Mouse (Mus musculus) midbrain, postnatal 0 days (tissue): ENCODE results near the gene Stoml1. TPM values are rescaled to one million over a fixed set of nuclear protein-coding genes. Genes with fewer than 3 reads are reported as not detected.

ENCODE experiments used
- ATAC-seq: fragments of 200-750 bp; cut with Nextera tagmentation; 2 replicates; pipeline ENCODE4 v1.8.0; 2017; ENCODE audit warnings: moderate number of reproducible peaks, mild to moderate bottlenecking, moderate TSS enrichment, moderate library complexity; ENCODE audit not compliant: low FRiP score
- DNase-seq: peaks from one replicate; pipeline ENCODE4 v3.0.0-alpha.2; 2015; ENCODE audit warnings: low spot score
- H3K27ac ChIP-seq: fragments of 300-500 bp; sonication (generic); 2 replicates; pipeline ENCODE4 v1.5.1; 2014; ENCODE audit warnings: low read depth, mild to moderate bottlenecking, low read length, mixed read lengths
- H3K27me3 ChIP-seq: fragments of 300-500 bp; sonication (generic); 2 replicates; pipeline ENCODE4 v1.6.1; 2014; ENCODE audit warnings: low read length, control low read depth, mixed read lengths; ENCODE audit not compliant: insufficient read depth
- H3K36me3 ChIP-seq: fragments of 300-500 bp; sonication (generic); 2 replicates; pipeline ENCODE4 v1.6.1; 2014; ENCODE audit warnings: low read length, control low read depth, mixed read lengths; ENCODE audit not compliant: insufficient read depth
- H3K4me1 ChIP-seq: fragments of 300-500 bp; sonication (generic); 2 replicates; pipeline ENCODE4 v1.6.1; 2014; ENCODE audit warnings: mild to moderate bottlenecking, control low read depth, antibody characterized with exemption, low read length, mixed read lengths; ENCODE audit not compliant: insufficient read depth
- H3K4me2 ChIP-seq: fragments of 300-500 bp; sonication (generic); 2 replicates; pipeline ENCODE4 v1.6.1; 2014; ENCODE audit warnings: low read depth, mild to moderate bottlenecking, low read length, mixed read lengths; ENCODE audit not compliant: poor library complexity, severe bottlenecking
- H3K4me3 ChIP-seq: fragments of 300-500 bp; sonication (generic); 2 replicates; pipeline ENCODE4 v1.5.1; 2014; ENCODE audit warnings: low read depth, mild to moderate bottlenecking, low read length, moderate library complexity
- H3K9ac ChIP-seq: fragments of 300-500 bp; sonication (generic); replicated peaks from 2 replicates; pipeline ENCODE4 v1.6.1; 2014; ENCODE audit warnings: mild to moderate bottlenecking, low read length, moderate library complexity, mixed read lengths; ENCODE audit not compliant: poor library complexity, severe bottlenecking
- H3K9me3 ChIP-seq: fragments of 300-500 bp; sonication (generic); 2 replicates; pipeline ENCODE4 v1.6.1; 2016; ENCODE audit warnings: low read length, control low read depth
- CTCF ChIP-seq: IDR thresholded peaks from 2 replicates; pipeline ENCODE4 v1.5.1; 2016; ENCODE audit warnings: antibody characterized with exemption, mild to moderate bottlenecking
- WGBS: fragments of 180-500 bp; shearing (Covaris S2); extraction: QIAGEN DNeasy Blood & Tissue Kit; methylation state at CpG from one replicate; pipeline ENCODE4 v1.1.7; 2014; 5-methylcytosine and 5-hydroxymethylcytosine counted together
- polyA plus RNA-seq: library from polyadenylated mRNA; unstranded; fragments of >200 nt; fragmentation: Nextera tagmentation; extraction: Ambion mirVana; gene quantifications from 2 replicates; pipeline ENCODE4 v1.2.1, GENCODE M21; 2015
- total RNA-seq: library from RNA; depleted of rRNA; stranded (reverse); fragments of >200 nt; gene quantifications from 2 replicates; pipeline ENCODE4 v1.2.3, GENCODE M21; 2014

The Stoml1 gene
- total and polyA plus RNA-seq, 2 experiments from 2014 or later = 161 to 170 TPM

DNA sequence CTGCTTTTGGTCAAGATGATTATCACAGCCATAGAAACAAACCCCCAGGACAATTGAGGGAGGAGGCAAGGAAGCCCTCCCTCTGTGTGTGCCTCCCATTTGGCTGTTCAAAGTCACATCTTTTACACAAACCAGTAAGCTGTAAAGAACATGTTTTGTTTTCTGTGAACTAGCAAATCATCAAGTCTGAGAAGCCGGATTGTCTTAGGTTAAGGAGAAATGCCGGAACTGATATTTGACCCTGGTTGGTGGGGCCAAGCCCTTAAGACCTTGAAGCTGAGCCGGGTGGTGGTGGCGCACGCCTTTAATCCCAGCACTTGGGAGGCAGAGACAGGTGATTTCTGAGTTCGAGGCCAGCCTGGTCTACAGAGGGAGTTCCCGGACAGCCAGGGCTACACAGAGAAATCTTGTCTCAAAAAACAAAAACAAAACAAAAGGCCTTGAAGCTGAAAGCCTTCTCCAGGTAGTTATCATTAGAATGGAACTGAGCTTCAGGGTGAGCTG lies 21.2 kb downstream of the Stoml1 start:
- no peak for TF ChIP-seq CTCF
- H3K27me3 ChIP-seq = no peaks in the 10 kb centered on the region
- no peak overlapping the region for H3K4me2 ChIP-seq
- no peak for DNase-seq
- H3K4me3 ChIP-seq = no peak overlapping the region
- H3K9ac ChIP-seq = no peak overlapping the region
- ATAC-seq = no peak
- 86% methylated on average over 7 of the region's 7 CpGs for WGBS
- H3K36me3 ChIP-seq = no peaks in the 10 kb centered on the region
- H3K9me3 ChIP-seq = no peaks in the 10 kb centered on the region
- no peaks in the 10 kb centered on the region for H3K4me1 ChIP-seq
- no peak overlapping the region for H3K27ac ChIP-seq

DNA sequence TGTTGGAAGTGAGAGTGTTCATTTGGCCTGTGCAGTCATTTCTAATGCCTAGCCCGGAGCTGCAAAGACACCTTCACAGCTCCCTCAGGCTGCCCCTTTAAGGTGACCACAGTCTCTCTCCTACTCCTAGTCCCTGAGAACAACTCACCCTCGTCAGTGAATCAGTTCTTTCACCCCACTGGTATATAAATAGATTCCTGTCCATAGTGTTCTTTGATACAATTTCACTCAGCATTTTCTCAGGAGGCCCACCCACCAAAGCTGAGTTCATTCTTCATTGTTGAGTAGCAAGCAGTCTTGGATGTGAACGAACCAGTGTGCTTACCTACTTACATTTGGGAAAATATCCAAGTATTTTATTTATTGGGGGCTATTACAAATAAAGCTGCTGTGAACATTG lies 21.7 kb downstream of the Stoml1 start:
- Histone ChIP-seq H3K27ac (no peak overlapping the region), H3K4me2 (no peak overlapping the region), H3K9me3 (no peaks in the 10 kb centered on the region), H3K4me3 (no peak overlapping the region), H3K4me1 (no peaks in the 10 kb centered on the region), H3K27me3 (no peaks in the 10 kb centered on the region), H3K9ac (no peak overlapping the region), H3K36me3 (no peaks in the 10 kb centered on the region)
- ATAC-seq (no peak), DNase-seq (no peak)
- no peak for TF ChIP-seq CTCF
- 53% methylated on average over 3 of the region's 3 CpGs for WGBS

- Histone ChIP-seq H3K27ac (no peak overlapping the region), H3K36me3 (no peaks in the 10 kb centered on the region), H3K4me3 (no peak overlapping the region), H3K27me3 (no peaks in the 10 kb centered on the region), H3K4me2 (no peak overlapping the region), H3K4me1 (no peaks in the 10 kb centered on the region; the same call in 1 of the 2 replicates), H3K9ac (no peak overlapping the region), H3K9me3 (no peaks in the 10 kb centered on the region)
- DNase-seq = peak; percentile 24
- no peak for ATAC-seq
- no peak for TF ChIP-seq CTCF
- 41% methylated on average over 8 of the region's 8 CpGs for WGBS
Observed at GRCm38 (mm10) chr9:58275115-58275774, 22.3 kb downstream of the Stoml1 start.

- H3K4me2 ChIP-seq = no peak overlapping the region
- H3K27ac ChIP-seq = no peak overlapping the region
- H3K27me3 ChIP-seq = no peaks in the 10 kb centered on the region
- 89% methylated on average over 3 of the region's 3 CpGs for WGBS
- H3K4me1 ChIP-seq = no peaks in the 10 kb centered on the region; the same call in 1 of the 2 replicates
- no peak overlapping the region for H3K4me3 ChIP-seq
- no peaks in the 10 kb centered on the region for H3K9me3 ChIP-seq
- TF ChIP-seq CTCF = no peak
- no peak for ATAC-seq
- no peaks in the 10 kb centered on the region for H3K36me3 ChIP-seq
- no peak for DNase-seq
- no peak overlapping the region for H3K9ac ChIP-seq
Observed at GRCm38 (mm10) chr9:58275797-58276196, 22.8 kb downstream of the Stoml1 start.

GRCm38 (mm10) chr9:58276346-58276745 lies 23.4 kb downstream of the Stoml1 start:
- no peak for DNase-seq

DNA sequence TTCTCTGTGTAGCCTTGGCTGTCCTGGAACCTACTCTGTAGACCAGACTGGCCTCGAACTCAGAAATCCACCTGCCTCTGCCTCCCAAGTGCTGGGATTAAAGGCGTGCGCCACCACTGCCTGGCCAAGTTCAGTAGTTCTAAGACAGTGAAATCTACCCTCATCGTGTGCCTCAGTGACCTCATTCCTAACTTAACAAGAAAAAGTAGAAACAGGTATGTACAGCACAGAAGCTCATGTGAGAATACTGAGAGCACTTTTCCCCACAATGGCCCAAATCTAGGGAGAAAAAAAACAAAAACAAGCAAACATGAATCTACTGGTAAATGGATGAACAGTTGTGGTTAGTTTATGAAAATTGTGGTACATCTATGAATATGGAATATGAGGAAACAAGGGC lies 25.3 kb downstream of the Stoml1 start:
- 89% methylated on average over 4 of the region's 4 CpGs for WGBS
- no peak overlapping the region for H3K4me2 ChIP-seq
- ATAC-seq = no peak
- DNase-seq = no peak
- no peak overlapping the region for H3K27ac ChIP-seq
- no peak for TF ChIP-seq CTCF
- H3K9me3 ChIP-seq = no peaks in the 10 kb centered on the region
- no peaks in the 10 kb centered on the region for H3K27me3 ChIP-seq
- H3K4me1 ChIP-seq = no peaks in the 10 kb centered on the region; the same call in 1 of the 2 replicates
- H3K36me3 ChIP-seq = no peaks in the 10 kb centered on the region
- no peak overlapping the region for H3K4me3 ChIP-seq
- no peak overlapping the region for H3K9ac ChIP-seq

More at GRCm38 (mm10) chr9:58276346-58276745, 23.4 kb downstream of the Stoml1 start:
- Histone ChIP-seq H3K4me3 (no peak overlapping the region), H3K27me3 (no peaks in the 10 kb centered on the region), H3K4me2 (no peak overlapping the region), H3K9ac (no peak overlapping the region), H3K4me1 (no peaks in the 10 kb centered on the region; the same call in 1 of the 2 replicates), H3K9me3 (no peaks in the 10 kb centered on the region), H3K36me3 (no peaks in the 10 kb centered on the region), H3K27ac (no peak overlapping the region)
- TF ChIP-seq CTCF = no peak
- ATAC-seq = no peak
- WGBS = 66% methylated on average over 5 of the region's 5 CpGs
